ENCODE assay signal across 8 mouse cellular contexts in the genomic region with DNA sequence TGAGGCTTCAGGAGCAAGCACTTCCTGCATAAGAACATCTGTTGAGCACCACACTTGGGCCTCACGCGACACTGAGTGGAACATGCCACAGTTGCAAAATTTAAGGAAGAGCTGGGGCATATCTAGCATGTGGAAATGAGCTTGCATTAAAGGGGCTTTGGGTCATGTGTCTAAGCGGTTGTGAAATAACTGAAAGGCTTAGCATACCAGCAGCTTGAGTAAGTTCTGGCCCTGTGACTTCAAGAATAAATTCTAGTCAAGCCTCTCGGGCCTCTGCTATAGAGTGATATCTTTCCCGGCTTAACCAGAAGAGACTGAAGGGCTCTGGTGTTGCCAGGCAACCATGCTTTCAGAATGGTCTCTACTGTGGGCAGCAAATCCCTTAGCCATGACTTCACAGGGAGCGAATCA. TPM values are rescaled to one million over a fixed set of nuclear protein-coding genes. Genes with fewer than 3 reads are reported as not detected.
DNase-seq lines count a peak whose midpoint lies in the region; ATAC-seq lines count a peak whose summit lies in the region.

No protein-coding gene starts in this region.

- no peaks in the 10 kb centered on the region for H3K27me3 ChIP-seq in hindbrain, embryonic 16.5 days (replicated peaks; ENCODE audit: control insufficient read depth, insufficient read depth, low read length)
- no peaks in the 10 kb centered on the region for H3K27me3 ChIP-seq in hindbrain, embryonic 11.5 days (ENCODE audit: control insufficient read depth, insufficient read depth, low read length)
- H3K27me3 ChIP-seq in lung, embryonic 15.5 days = no peaks in the 10 kb centered on the region
- no peaks in the 10 kb centered on the region for H3K27me3 ChIP-seq in neural tube, embryonic 13.5 days

- peaks cover 78% of the 10 kb centered on the region for H3K36me3 ChIP-seq in hindbrain, embryonic 16.5 days (ENCODE audit: control insufficient read depth, insufficient read depth, low read length)
- peaks cover 52% of the 10 kb centered on the region for H3K36me3 ChIP-seq in hindbrain, embryonic 11.5 days (ENCODE audit: control insufficient read depth, insufficient read depth, low read length)
- H3K36me3 ChIP-seq in lung, embryonic 15.5 days = peaks cover 100% of the 10 kb centered on the region
- H3K36me3 ChIP-seq in neural tube, embryonic 13.5 days = peaks cover 100% of the 10 kb centered on the region

- no peak overlapping the region for H3K27ac ChIP-seq in hindbrain, embryonic 16.5 days (ENCODE audit: low read depth, low read length)
- no peak overlapping the region for H3K27ac ChIP-seq in hindbrain, embryonic 11.5 days (ENCODE audit: low read depth, low read length)
- peak overlapping the region; percentile 7; the same call in 1 of the 2 replicates for H3K27ac ChIP-seq in lung, embryonic 15.5 days
- peak overlapping the region; percentile 33; the same call in 1 of the 2 replicates for H3K27ac ChIP-seq in neural tube, embryonic 13.5 days (replicated peaks)

- H3K9me3 ChIP-seq in hindbrain, embryonic 16.5 days (ENCODE audit: control insufficient read depth, low read length) = no peaks in the 10 kb centered on the region
- H3K9me3 ChIP-seq in hindbrain, embryonic 11.5 days (ENCODE audit: control insufficient read depth, low read length) = no peaks in the 10 kb centered on the region
- no peaks in the 10 kb centered on the region for H3K9me3 ChIP-seq in lung, embryonic 15.5 days
- H3K9me3 ChIP-seq in neural tube, embryonic 13.5 days = no peaks in the 10 kb centered on the region

- H3K4me1 ChIP-seq in hindbrain, embryonic 16.5 days (ENCODE audit: control insufficient read depth, insufficient read depth, low read depth, low read length) = no peaks in the 10 kb centered on the region
- no peaks in the 10 kb centered on the region for H3K4me1 ChIP-seq in hindbrain, embryonic 11.5 days (replicated peaks; ENCODE audit: control insufficient read depth, insufficient read depth, low read length)
- 0 out of 2 replicates have a peak, but pooled peaks cover 2% of the 10 kb centered on the region for H3K4me1 ChIP-seq in lung, embryonic 15.5 days
- H3K4me1 ChIP-seq in neural tube, embryonic 13.5 days (replicated peaks) = no peaks in the 10 kb centered on the region

- 52% methylated on average over 6 of the region's 6 CpGs for WGBS in hindbrain, embryonic 16.5 days
- WGBS in hindbrain, embryonic 11.5 days = 72% methylated on average over 6 of the region's 6 CpGs
- 58% methylated on average over 6 of the region's 6 CpGs for WGBS in lung, embryonic 15.5 days
- 59% methylated on average over 6 of the region's 6 CpGs for WGBS in neural tube, embryonic 13.5 days

- peak; percentile 43; the same call in 1 of the 2 replicates for ATAC-seq in hindbrain, embryonic 16.5 days
- no peak for ATAC-seq in hindbrain, embryonic 11.5 days (ENCODE audit: low FRiP score)
- peak; percentile 36; the same call in 1 of the 2 replicates for ATAC-seq in lung, embryonic 15.5 days (ENCODE audit: borderline replicate concordance, extremely low read depth, low FRiP score, low TSS enrichment)
- ATAC-seq in neural tube, embryonic 13.5 days (ENCODE audit: low read depth) = 0 out of 2 replicates have a peak, but pooled peaks have one; percentile 58

- DNase-seq in hindbrain, embryonic 11.5 days (ENCODE audit: low spot score) = no peak
- peak; percentile 65 for DNase-seq in brain, adult 2 months (ENCODE audit: low read depth, low spot score)
- DNase-seq in ovary, postnatal 10 days (ENCODE audit: low spot score) = no peak
- DNase-seq in ovary, postnatal 36 days (ENCODE audit: low spot score) = no peak
- no peak for DNase-seq in thymus, postnatal 25 days

- no peak overlapping the region for H3K4me2 ChIP-seq in hindbrain, embryonic 16.5 days (ENCODE audit: low read length)
- H3K4me2 ChIP-seq in hindbrain, embryonic 11.5 days (replicated peaks; ENCODE audit: low read depth, low read length) = no peak overlapping the region
- no peak overlapping the region for H3K4me2 ChIP-seq in lung, embryonic 15.5 days
- H3K4me2 ChIP-seq in neural tube, embryonic 13.5 days = no peak overlapping the region

- H3K9ac ChIP-seq in hindbrain, embryonic 16.5 days (ENCODE audit: low read depth, low read length) = no peak overlapping the region
- H3K9ac ChIP-seq in hindbrain, embryonic 11.5 days (ENCODE audit: low read depth, low read length) = no peak overlapping the region
- no peak overlapping the region for H3K9ac ChIP-seq in lung, embryonic 15.5 days
- no peak overlapping the region for H3K9ac ChIP-seq in neural tube, embryonic 13.5 days

- no peak overlapping the region for H3K4me3 ChIP-seq in hindbrain, embryonic 16.5 days (ENCODE audit: low read length)
- no peak overlapping the region for H3K4me3 ChIP-seq in hindbrain, embryonic 11.5 days (ENCODE audit: low read depth, low read length)
- no peak overlapping the region for H3K4me3 ChIP-seq in lung, embryonic 15.5 days
- H3K4me3 ChIP-seq in neural tube, embryonic 13.5 days = no peak overlapping the region

RNA-seq across cellular contexts. Expression of a gene that starts 19.3 kb away (rescaled TPM):
- 2.3 and 15.0 TPM in 2 replicates for polyA plus RNA-seq in hindbrain, embryonic 16.5 days (2015; fragmentation: Nextera tagmentation; extraction: Ambion mirVana)
- 8.9 and 17.2 TPM in 2 replicates for polyA plus RNA-seq in hindbrain, embryonic 11.5 days (2014; fragmentation: Nextera tagmentation; extraction: Ambion mirVana)
- polyA plus RNA-seq in lung, embryonic 15.5 days (2015; fragmentation: Nextera tagmentation; extraction: Ambion mirVana) = 91.8 and 115 TPM in 2 replicates
- polyA plus RNA-seq in neural tube, embryonic 13.5 days (2015; fragmentation: Nextera tagmentation; extraction: Ambion mirVana) = 21.3 and 65.5 TPM in 2 replicates

RNA-seq across cellular contexts. Expression of a gene that starts 20.3 kb away (rescaled TPM):
- 13.5 and 17.5 TPM in 2 replicates for polyA plus RNA-seq in hindbrain, embryonic 16.5 days (2015; fragmentation: Nextera tagmentation; extraction: Ambion mirVana)
- polyA plus RNA-seq in hindbrain, embryonic 11.5 days (2014; fragmentation: Nextera tagmentation; extraction: Ambion mirVana) = 23.5 and 25.5 TPM in 2 replicates
- polyA plus RNA-seq in lung, embryonic 15.5 days (2015; fragmentation: Nextera tagmentation; extraction: Ambion mirVana) = 45.3 and 53.6 TPM in 2 replicates
- polyA plus RNA-seq in neural tube, embryonic 13.5 days (2015; fragmentation: Nextera tagmentation; extraction: Ambion mirVana) = 18.0 and 26.0 TPM in 2 replicates

RNA-seq across cellular contexts. Expression of a gene that starts 28.0 kb away (rescaled TPM):
- 304 and 382 TPM in 2 replicates for polyA plus RNA-seq in hindbrain, embryonic 16.5 days (2015; fragmentation: Nextera tagmentation; extraction: Ambion mirVana)
- 251 and 305 TPM in 2 replicates for polyA plus RNA-seq in hindbrain, embryonic 11.5 days (2014; fragmentation: Nextera tagmentation; extraction: Ambion mirVana)
- 387 and 413 TPM in 2 replicates for polyA plus RNA-seq in lung, embryonic 15.5 days (2015; fragmentation: Nextera tagmentation; extraction: Ambion mirVana)
- polyA plus RNA-seq in neural tube, embryonic 13.5 days (2015; fragmentation: Nextera tagmentation; extraction: Ambion mirVana) = 329 and 336 TPM in 2 replicates

RNA-seq across cellular contexts. Expression of a gene that starts 28.9 kb away (rescaled TPM):
- 0.61 and 0.66 TPM in 2 replicates for polyA plus RNA-seq in hindbrain, embryonic 16.5 days (2015; fragmentation: Nextera tagmentation; extraction: Ambion mirVana)
- 0.42 and 0.51 TPM in 2 replicates for polyA plus RNA-seq in hindbrain, embryonic 11.5 days (2014; fragmentation: Nextera tagmentation; extraction: Ambion mirVana)
- 2.1 and 2.5 TPM in 2 replicates for polyA plus RNA-seq in lung, embryonic 15.5 days (2015; fragmentation: Nextera tagmentation; extraction: Ambion mirVana)
- 1.1 and 1.4 TPM in 2 replicates for polyA plus RNA-seq in neural tube, embryonic 13.5 days (2015; fragmentation: Nextera tagmentation; extraction: Ambion mirVana)

RNA-seq across cellular contexts. Expression of a gene that starts 57.9 kb away (rescaled TPM):
- 192 and 222 TPM in 2 replicates for polyA plus RNA-seq in hindbrain, embryonic 16.5 days (2015; fragmentation: Nextera tagmentation; extraction: Ambion mirVana)
- polyA plus RNA-seq in hindbrain, embryonic 11.5 days (2014; fragmentation: Nextera tagmentation; extraction: Ambion mirVana) = 458 and 483 TPM in 2 replicates
- 451 and 472 TPM in 2 replicates for polyA plus RNA-seq in lung, embryonic 15.5 days (2015; fragmentation: Nextera tagmentation; extraction: Ambion mirVana)
- 276 and 293 TPM in 2 replicates for polyA plus RNA-seq in neural tube, embryonic 13.5 days (2015; fragmentation: Nextera tagmentation; extraction: Ambion mirVana)

Comparison
In these comparisons a context has a peak if more than half of its experiments do, and no peak if none do; other contexts are left out.
1. H3K27ac ChIP-seq: peak in lung, embryonic 15.5 days (single experiment) and neural tube, embryonic 13.5 days (single experiment); none in hindbrain, embryonic 16.5 days (single experiment) and hindbrain, embryonic 11.5 days (single experiment).